Mouse (Mus musculus): ENCODE data around the gene Col6a6.
"Not testable (repeated sequence)": the region's sequence is repeated elsewhere in the genome, so short reads cannot be mapped to it uniquely, and the experiment has no call there.

Gene Col6a6

DNA sequence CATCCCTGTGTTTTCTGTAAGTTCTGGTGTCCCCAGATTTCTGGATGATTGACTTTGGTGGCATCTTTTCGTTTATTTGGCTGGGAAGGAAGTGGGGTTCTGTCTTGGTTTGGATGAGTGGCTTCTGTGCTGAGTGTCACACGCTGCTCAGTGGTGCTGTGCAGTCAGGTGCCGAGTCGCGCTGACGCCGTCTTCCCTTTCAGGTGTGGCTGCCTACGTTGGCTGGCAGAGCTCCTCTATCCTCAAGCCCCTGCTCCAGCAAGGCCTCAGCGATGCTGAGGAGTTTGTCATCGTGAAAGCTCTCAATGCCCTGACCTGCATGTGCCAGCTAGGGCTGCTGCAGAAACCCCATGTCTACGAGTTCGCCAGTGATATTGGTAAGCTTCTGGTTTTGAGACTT, 169.7 kb downstream of the Col6a6 start:
- DNase-seq = no peak

DNA sequence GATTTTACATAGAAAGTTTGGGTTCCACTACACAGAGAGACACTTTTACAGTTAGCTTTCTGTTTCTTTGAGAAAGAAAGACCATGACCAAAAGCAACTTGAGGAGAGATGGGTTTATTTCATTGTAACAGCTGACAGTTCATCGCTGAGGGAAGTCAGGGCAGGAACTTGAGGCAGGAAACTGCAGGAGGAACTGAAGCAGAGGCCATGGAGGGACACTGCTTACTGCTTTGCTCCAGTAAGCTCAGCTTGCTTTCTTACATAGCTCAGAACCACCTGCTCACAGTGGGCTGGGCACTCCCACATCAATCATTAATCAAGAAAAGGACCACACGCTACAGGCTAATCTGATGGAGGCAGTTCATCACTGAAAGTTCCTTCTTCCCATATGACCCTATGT, 171.8 kb downstream of the Col6a6 start:
- DNase-seq = no peak

DNA sequence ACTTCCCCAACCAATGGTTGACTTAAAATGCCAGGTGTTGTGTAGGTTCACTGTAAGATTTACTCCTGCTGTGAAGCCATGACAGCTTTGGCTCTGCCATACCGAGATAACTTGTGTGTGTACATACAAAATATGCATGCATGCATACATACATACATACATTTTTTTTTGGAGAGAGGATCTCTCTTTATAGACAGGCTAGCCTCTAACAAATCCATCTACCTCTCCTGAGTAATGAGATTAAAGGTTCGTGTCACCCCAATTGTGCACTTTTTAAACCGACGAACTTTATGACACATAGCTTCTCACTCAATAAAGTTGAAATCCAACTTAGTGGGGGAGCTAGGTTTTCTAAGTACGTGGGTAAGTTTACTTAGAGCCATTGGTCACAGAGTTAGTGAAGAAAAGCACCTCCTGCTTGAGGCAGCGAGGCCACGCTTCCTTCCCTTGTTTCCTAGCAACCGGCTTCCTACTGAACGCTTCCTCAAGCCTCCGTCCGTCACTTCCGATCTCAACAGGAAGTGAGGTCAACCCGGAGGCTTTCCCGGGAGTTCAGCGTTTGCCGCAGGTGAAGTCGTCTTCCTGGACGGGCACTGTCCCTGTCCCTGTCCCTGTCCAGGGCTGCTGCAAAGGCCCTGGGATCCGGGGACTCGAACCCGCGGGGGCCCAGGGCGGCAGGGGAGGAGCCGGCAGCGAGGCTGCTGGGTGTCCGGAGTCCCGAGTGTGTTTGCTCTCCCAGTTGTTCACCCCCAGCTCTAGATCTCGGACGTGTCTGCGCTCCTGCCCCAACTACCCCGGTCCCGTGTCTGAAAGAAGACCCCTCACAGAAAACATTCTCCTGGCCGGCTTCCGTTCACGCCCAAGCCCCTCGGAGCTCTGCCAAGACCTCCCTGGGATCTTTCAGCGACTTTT, 185.2 kb downstream of the Col6a6 start, which contains the start of gene Pik3r4:
Gene Pik3r4 (plus strand): TSS at position 519 of the 912 bp plus-strand sequence.
- DNase-seq = peak; percentile 94

DNA sequence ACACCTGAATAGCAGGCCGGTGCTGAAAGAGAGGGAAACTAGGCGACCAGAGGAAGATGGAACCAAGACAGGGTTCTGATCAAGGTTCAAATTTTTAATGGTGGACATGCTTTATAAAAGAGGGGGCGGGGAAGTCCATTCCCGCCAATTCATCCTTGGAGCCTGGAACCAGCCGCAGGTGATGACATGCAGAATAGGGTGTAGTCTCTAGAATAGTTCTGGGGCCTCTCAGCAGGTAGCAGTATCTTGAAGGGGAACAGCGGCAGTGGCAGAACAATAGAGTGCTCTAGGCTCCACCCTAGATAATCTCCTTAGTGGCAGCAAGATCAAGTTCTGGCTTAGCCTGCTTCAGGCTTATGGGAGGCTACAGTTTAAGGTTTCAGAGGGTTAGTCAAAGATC, 186.6 kb downstream of the Col6a6 start:
- DNase-seq = not testable (repeated sequence)
